Mouse (Mus musculus): ENCODE results near the gene Mpst. TPM values are rescaled to one million over a fixed set of nuclear protein-coding genes. Genes with fewer than 3 reads are reported as not detected.

Gene Mpst
- polyA plus RNA-seq, 1 experiment, result 136 TPM

- no peak for TF ChIP-seq POLR2A (IDR thresholded peaks at IDR 0.05; ENCODE audit: borderline replicate concordance, extremely low read depth, low read depth, low read length)
- TF ChIP-seq CTCF (IDR thresholded peaks at IDR 0.05; ENCODE audit: insufficient read depth, low read length), result no peak
- 76% methylated on average over 2 of the region's 2 CpGs for WGBS
- H3K4me1 ChIP-seq (ENCODE audit: control insufficient read depth, insufficient read depth, low read length), result no peaks in the 10 kb centered on the region; the same call in none of the 2 replicates
- DNase-seq, result no peak
- H3K4me3 ChIP-seq (replicated peaks; ENCODE audit: extremely low read depth, low read depth, low read length), result no peak overlapping the region
These were observed 45.0 kb downstream of the Mpst start for GRCm38 (mm10) chr15:78451201-78451600.

DNA sequence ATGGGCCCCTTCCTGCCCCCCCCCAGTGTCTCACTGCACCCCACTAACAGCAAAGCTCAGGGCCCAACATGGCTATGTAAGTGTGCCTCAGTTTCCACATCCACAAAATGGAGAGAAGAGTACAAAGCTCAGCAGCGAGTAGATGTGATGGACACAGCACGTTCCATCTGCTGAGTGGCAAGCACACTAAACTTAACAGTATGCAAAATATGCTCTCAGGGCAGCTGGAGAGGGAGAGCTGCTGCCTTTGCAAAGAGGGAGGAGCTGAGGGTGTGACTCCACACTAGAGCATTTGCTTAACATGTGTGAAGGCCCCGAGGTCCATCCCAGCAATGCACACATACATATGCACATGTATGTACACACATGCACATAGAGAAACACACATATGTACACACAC, 46.7 kb downstream of the Mpst start:
- 61% methylated on average over 3 of the region's 3 CpGs for WGBS
- H3K4me3 ChIP-seq (replicated peaks; ENCODE audit: extremely low read depth, low read depth, low read length), result no peak overlapping the region
- no peak for DNase-seq
- TF ChIP-seq CTCF (IDR thresholded peaks at IDR 0.05; ENCODE audit: insufficient read depth, low read length) (no peak), POLR2A (IDR thresholded peaks at IDR 0.05; ENCODE audit: borderline replicate concordance, extremely low read depth, low read depth, low read length) (no peak)
- no peaks in the 10 kb centered on the region; the same call in 1 of the 2 replicates for H3K4me1 ChIP-seq (ENCODE audit: control insufficient read depth, insufficient read depth, low read length)

DNA sequence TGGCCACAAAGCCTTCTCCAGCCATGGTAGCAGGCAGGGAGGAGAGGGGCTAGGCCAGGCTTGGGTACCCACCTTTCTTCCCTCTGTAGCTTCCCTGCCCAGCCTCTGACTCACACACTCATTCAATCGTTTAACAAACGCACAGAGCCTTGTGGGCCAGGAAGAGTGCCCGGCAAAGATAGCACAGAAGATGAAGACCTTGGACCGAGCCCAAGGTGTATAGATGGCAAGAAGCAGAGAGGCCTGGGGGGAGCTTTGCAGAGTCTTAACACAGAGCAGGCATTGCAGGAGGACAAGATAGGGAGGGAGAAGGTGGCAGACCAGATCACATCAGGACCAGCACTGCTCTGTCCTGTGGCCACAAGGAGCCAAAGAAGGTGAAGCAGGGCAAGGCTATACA, 49.0 kb downstream of the Mpst start:
- TF ChIP-seq CTCF (IDR thresholded peaks at IDR 0.05; ENCODE audit: insufficient read depth, low read length) (no peak), POLR2A (IDR thresholded peaks at IDR 0.05; ENCODE audit: borderline replicate concordance, extremely low read depth, low read depth, low read length) (no peak)
- WGBS, result 38% methylated on average over 4 of the region's 4 CpGs
- DNase-seq, result no peak
- Histone ChIP-seq H3K4me1 (ENCODE audit: control insufficient read depth, insufficient read depth, low read length) (no peaks in the 10 kb centered on the region), H3K4me3 (replicated peaks; ENCODE audit: extremely low read depth, low read depth, low read length) (no peak overlapping the region)

GRCm38 (mm10) chr15:78456051-78456450, 49.8 kb downstream of the Mpst start:
- Histone ChIP-seq H3K4me1 (ENCODE audit: control insufficient read depth, insufficient read depth, low read length) (no peaks in the 10 kb centered on the region), H3K4me3 (replicated peaks; ENCODE audit: extremely low read depth, low read depth, low read length) (no peak overlapping the region)
- TF ChIP-seq POLR2A (IDR thresholded peaks at IDR 0.05; ENCODE audit: borderline replicate concordance, extremely low read depth, low read depth, low read length), result no peak
- no peak for TF ChIP-seq CTCF (IDR thresholded peaks at IDR 0.05; ENCODE audit: insufficient read depth, low read length)
- WGBS, result 40% methylated on average over 7 of the region's 7 CpGs
- DNase-seq, result no peak

DNA sequence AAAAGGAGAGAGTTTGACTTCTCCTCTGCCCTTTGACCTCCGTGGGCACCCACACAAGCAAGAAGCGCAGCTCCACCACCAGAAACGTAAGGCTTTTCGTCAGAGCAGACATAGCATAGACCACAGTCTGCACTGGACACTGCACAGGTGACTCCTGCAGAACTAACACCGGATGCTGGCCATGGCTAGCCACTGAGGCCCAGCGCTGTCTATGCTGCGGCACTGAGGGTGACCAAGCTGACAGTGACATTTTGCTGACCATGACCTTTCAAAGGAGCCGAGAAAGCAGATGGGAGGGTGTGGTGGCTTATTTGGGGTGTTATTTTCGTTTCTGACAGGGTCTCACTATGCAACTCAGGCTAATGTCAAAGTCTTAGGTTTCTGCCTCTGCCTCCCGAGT, 51.0 kb downstream of the Mpst start:
- TF ChIP-seq CTCF (IDR thresholded peaks at IDR 0.05; ENCODE audit: insufficient read depth, low read length), result no peak
- H3K4me1 ChIP-seq (ENCODE audit: control insufficient read depth, insufficient read depth, low read length), result no peaks in the 10 kb centered on the region
- no peak overlapping the region for H3K4me3 ChIP-seq (replicated peaks; ENCODE audit: extremely low read depth, low read depth, low read length)
- no peak for DNase-seq
- 73% methylated on average over 10 of the region's 10 CpGs for WGBS

GRCm38 (mm10) chr15:78462981-78463380, 56.8 kb downstream of the Mpst start:
- DNase-seq, result no peak
- no peak overlapping the region for H3K4me3 ChIP-seq (replicated peaks; ENCODE audit: extremely low read depth, low read depth, low read length)
- 25% methylated on average over 2 of the region's 2 CpGs for WGBS
- H3K4me1 ChIP-seq (ENCODE audit: control insufficient read depth, insufficient read depth, low read length), result no peaks in the 10 kb centered on the region
- TF ChIP-seq CTCF (IDR thresholded peaks at IDR 0.05; ENCODE audit: insufficient read depth, low read length) (no peak), POLR2A (IDR thresholded peaks at IDR 0.05; ENCODE audit: borderline replicate concordance, extremely low read depth, low read depth, low read length) (no peak)

Other genes starting within 250 kb of the Mpst start
- 42.1 and 52.9 TPM in 2 replicates for gene Ift27, start 232.3 kb upstream of the Mpst start, polyA plus RNA-seq (2012; rRNA removed)
- 6.2 TPM in 1 of 2 replicates, not detected in the other for gene Pvalb, start 200.0 kb upstream of the Mpst start, polyA plus RNA-seq (2012; rRNA removed)
- gene Ncf4, start 161.6 kb upstream of the Mpst start, polyA plus RNA-seq (2012; rRNA removed), result 18.9 and 23.0 TPM in 2 replicates
- 8.4 and 9.5 TPM in 2 replicates for gene Csf2rb2, start 100.7 kb upstream of the Mpst start, polyA plus RNA-seq (2012; rRNA removed)
- 27.2 and 27.4 TPM in 2 replicates for gene Csf2rb, start 80.7 kb upstream of the Mpst start, polyA plus RNA-seq (2012; rRNA removed)
- gene Tex33, start 10.5 kb upstream of the Mpst start, polyA plus RNA-seq (2012; rRNA removed), result not detected in 2 replicates
- 122 and 136 TPM in 2 replicates for gene Tst, start 509 bp upstream of the Mpst start, polyA plus RNA-seq (2012; rRNA removed)
- gene Kctd17, start 22.1 kb downstream of the Mpst start, polyA plus RNA-seq (2012; rRNA removed), result 114 and 128 TPM in 2 replicates
- gene Tmprss6, start 62.2 kb downstream of the Mpst start, polyA plus RNA-seq (2012; rRNA removed), result 0.33 and 1.2 TPM in 2 replicates
- gene Il2rb, start 88.9 kb downstream of the Mpst start, polyA plus RNA-seq (2012; rRNA removed), result 11.0 and 12.8 TPM in 2 replicates
- gene C1qtnf6, start 125.0 kb downstream of the Mpst start, polyA plus RNA-seq (2012; rRNA removed), result 22.9 and 23.0 TPM in 2 replicates
- gene Sstr3, start 138.3 kb downstream of the Mpst start, polyA plus RNA-seq (2012; rRNA removed), result 0.02 and 0.03 TPM in 2 replicates
- gene Rac2, start 166.4 kb downstream of the Mpst start, polyA plus RNA-seq (2012; rRNA removed), result 145 and 187 TPM in 2 replicates
- 42.8 and 45.5 TPM in 2 replicates for gene Cyth4, start 190.6 kb downstream of the Mpst start, polyA plus RNA-seq (2012; rRNA removed)

All from lung, adult 2 months (tissue).